Mouse (Mus musculus) hindbrain, embryonic 14.5 days (tissue): ENCODE results near the gene Hrh2. TPM values are rescaled to one million over a fixed set of nuclear protein-coding genes. Genes with fewer than 3 reads are reported as not detected.

Experiments used
- ATAC-seq: fragments of 200-750 bp; cut with Nextera tagmentation; 2 replicates; pipeline ENCODE4 v1.8.0; 2017; ENCODE audit warnings: moderate number of reproducible peaks, mild to moderate bottlenecking, moderate TSS enrichment, moderate library complexity; ENCODE audit not compliant: low FRiP score
- DNase-seq: peaks from one replicate; pipeline ENCODE4 v3.0.0-alpha.2; 2015; ENCODE audit warnings: low spot score
- H3K27ac ChIP-seq: fragments of 300-500 bp; sonication (generic); 2 replicates; pipeline ENCODE4 v1.5.1; 2014; ENCODE audit warnings: mild to moderate bottlenecking, moderate library complexity
- H3K27me3 ChIP-seq: fragments of 300-500 bp; sonication (generic); 2 replicates; pipeline ENCODE4 v1.6.1; 2014; ENCODE audit warnings: mild to moderate bottlenecking, low read length, mixed read lengths; ENCODE audit not compliant: control insufficient read depth, insufficient read depth
- H3K36me3 ChIP-seq: fragments of 300-500 bp; sonication (generic); replicated peaks from 2 replicates; pipeline ENCODE4 v1.6.1; 2014; ENCODE audit not compliant: control insufficient read depth, insufficient read depth
- H3K4me1 ChIP-seq: fragments of 300-500 bp; sonication (generic); replicated peaks from 2 replicates; pipeline ENCODE4 v1.6.1; 2014; ENCODE audit warnings: antibody characterized with exemption, low read length, mixed read lengths; ENCODE audit not compliant: control insufficient read depth, insufficient read depth
- H3K4me2 ChIP-seq: fragments of 300-500 bp; sonication (generic); replicated peaks from 2 replicates; pipeline ENCODE4 v1.6.1; 2014; ENCODE audit warnings: mild to moderate bottlenecking, moderate library complexity
- H3K4me3 ChIP-seq: fragments of 300-500 bp; sonication (generic); replicated peaks from 2 replicates; pipeline ENCODE4 v1.5.1; 2014; ENCODE audit warnings: mild to moderate bottlenecking, low read length
- H3K9ac ChIP-seq: fragments of 300-500 bp; sonication (generic); 2 replicates; pipeline ENCODE4 v1.6.1; 2014
- H3K9me3 ChIP-seq: fragments of 300-500 bp; sonication (generic); 2 replicates; pipeline ENCODE4 v1.6.1; 2016; ENCODE audit warnings: low read length; ENCODE audit not compliant: control insufficient read depth
- WGBS: fragments of 180-500 bp; shearing (Covaris S2); extraction: QIAGEN DNeasy Blood & Tissue Kit; methylation state at CpG from one replicate; pipeline ENCODE4 v1.1.7; 2014; 5-methylcytosine and 5-hydroxymethylcytosine counted together
- polyA plus RNA-seq: library from polyadenylated mRNA; unstranded; fragments of >200 nt; fragmentation: Nextera tagmentation; extraction: Ambion mirVana; gene quantifications from 2 replicates; pipeline ENCODE4 v1.2.1, GENCODE M21; 2014

The Hrh2 gene
- polyA plus RNA-seq, 1 experiment from 2014 or later, result 0.76 TPM

GRCm38 (mm10) chr13:54205195-54205594 is 13.3 kb downstream of the Hrh2 start:
- no peaks in the 10 kb centered on the region for H3K9me3 ChIP-seq

GRCm38 (mm10) chr13:54206140-54206753 is 14.3 kb downstream of the Hrh2 start:
- no peaks in the 10 kb centered on the region for H3K27me3 ChIP-seq
- no peaks in the 10 kb centered on the region; the same call in 1 of the 2 replicates for H3K4me1 ChIP-seq
- H3K9me3 ChIP-seq, result no peaks in the 10 kb centered on the region
- H3K36me3 ChIP-seq, result no peaks in the 10 kb centered on the region
- H3K9ac ChIP-seq, result no peak overlapping the region
- no peak overlapping the region for H3K4me2 ChIP-seq
- H3K4me3 ChIP-seq, result no peak overlapping the region
- no peak for DNase-seq
- ATAC-seq, result no peak
- H3K27ac ChIP-seq, result no peak overlapping the region
- WGBS, result 54% methylated on average over 9 of the region's 9 CpGs

More at GRCm38 (mm10) chr13:54205195-54205594, 13.3 kb downstream of the Hrh2 start:
- no peak for DNase-seq
- H3K4me3 ChIP-seq, result no peak overlapping the region
- H3K36me3 ChIP-seq, result no peaks in the 10 kb centered on the region
- WGBS, result 86% methylated on average over 7 of the region's 7 CpGs
- H3K4me1 ChIP-seq, result no peaks in the 10 kb centered on the region
- no peaks in the 10 kb centered on the region for H3K27me3 ChIP-seq
- H3K27ac ChIP-seq, result no peak overlapping the region
- no peak for ATAC-seq
- H3K4me2 ChIP-seq, result no peak overlapping the region
- no peak overlapping the region for H3K9ac ChIP-seq

- Histone ChIP-seq H3K9ac (no peak overlapping the region), H3K4me1 (peaks cover 14% of the 10 kb centered on the region), H3K27ac (no peak overlapping the region), H3K4me2 (no peak overlapping the region), H3K9me3 (no peaks in the 10 kb centered on the region; the same call in 1 of the 2 replicates), H3K36me3 (no peaks in the 10 kb centered on the region), H3K4me3 (no peak overlapping the region), H3K27me3 (no peaks in the 10 kb centered on the region)
- no peak for DNase-seq
- 54% methylated on average over 8 of the region's 8 CpGs for WGBS
- no peak for ATAC-seq
Measured at GRCm38 (mm10) chr13:54209476-54210253, 17.7 kb downstream of the Hrh2 start.

- DNase-seq, result peak; percentile 79
- 21% methylated on average over 10 of the region's 10 CpGs for WGBS
- H3K4me1 ChIP-seq, result peaks cover 14% of the 10 kb centered on the region
- H3K4me3 ChIP-seq, result no peak overlapping the region
- H3K36me3 ChIP-seq, result no peaks in the 10 kb centered on the region
- H3K27ac ChIP-seq, result peak overlapping the region; percentile 83
- no peaks in the 10 kb centered on the region; the same call in 1 of the 2 replicates for H3K9me3 ChIP-seq
- no peaks in the 10 kb centered on the region for H3K27me3 ChIP-seq
- no peak overlapping the region for H3K9ac ChIP-seq
- ATAC-seq, result peak; percentile 91
- peak overlapping the region; percentile 8 for H3K4me2 ChIP-seq
Measured at GRCm38 (mm10) chr13:54211528-54212488, 19.9 kb downstream of the Hrh2 start.

DNA sequence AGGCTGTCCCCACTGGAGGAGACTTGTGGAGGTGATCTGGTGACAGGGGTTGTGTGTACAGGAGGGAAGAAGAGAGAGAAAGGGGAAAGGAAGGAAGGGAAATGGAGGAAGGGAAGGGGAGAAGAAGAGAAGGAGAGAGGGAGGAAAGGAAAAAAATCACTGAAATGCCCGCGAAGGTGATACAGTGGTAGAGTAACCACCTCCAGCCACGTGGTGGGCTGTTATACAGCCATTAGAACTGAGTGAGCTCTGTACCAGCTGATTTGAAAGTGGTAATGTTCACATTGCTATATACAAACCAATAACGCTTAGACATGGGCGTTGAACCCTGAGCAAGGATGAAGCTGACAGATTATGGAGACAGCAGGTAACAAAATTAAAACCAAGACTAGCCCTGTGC is 20.6 kb downstream of the Hrh2 start:
- DNase-seq (no peak), ATAC-seq (no peak; the same call in 1 of the 2 replicates)
- H3K4me2 ChIP-seq, result peak overlapping the region; percentile 8
- 42% methylated on average over 5 of the region's 5 CpGs for WGBS
- no peaks in the 10 kb centered on the region for H3K36me3 ChIP-seq
- H3K4me1 ChIP-seq, result peaks cover 14% of the 10 kb centered on the region
- peak overlapping the region; percentile 83 for H3K27ac ChIP-seq
- H3K4me3 ChIP-seq, result no peak overlapping the region
- H3K9me3 ChIP-seq, result no peaks in the 10 kb centered on the region; the same call in 1 of the 2 replicates
- no peaks in the 10 kb centered on the region for H3K27me3 ChIP-seq
- no peak overlapping the region; the same call in 1 of the 2 replicates for H3K9ac ChIP-seq

GRCm38 (mm10) chr13:54215266-54215665 is 23.3 kb downstream of the Hrh2 start:
- Histone ChIP-seq H3K4me2 (no peak overlapping the region), H3K36me3 (no peaks in the 10 kb centered on the region), H3K4me1 (peaks cover 14% of the 10 kb centered on the region), H3K9ac (no peak overlapping the region), H3K27ac (no peak overlapping the region), H3K27me3 (no peaks in the 10 kb centered on the region), H3K4me3 (no peak overlapping the region), H3K9me3 (no peaks in the 10 kb centered on the region; the same call in 1 of the 2 replicates)
- no peak for DNase-seq
- ATAC-seq, result no peak
- 51% methylated on average over 5 of the region's 5 CpGs for WGBS

DNA sequence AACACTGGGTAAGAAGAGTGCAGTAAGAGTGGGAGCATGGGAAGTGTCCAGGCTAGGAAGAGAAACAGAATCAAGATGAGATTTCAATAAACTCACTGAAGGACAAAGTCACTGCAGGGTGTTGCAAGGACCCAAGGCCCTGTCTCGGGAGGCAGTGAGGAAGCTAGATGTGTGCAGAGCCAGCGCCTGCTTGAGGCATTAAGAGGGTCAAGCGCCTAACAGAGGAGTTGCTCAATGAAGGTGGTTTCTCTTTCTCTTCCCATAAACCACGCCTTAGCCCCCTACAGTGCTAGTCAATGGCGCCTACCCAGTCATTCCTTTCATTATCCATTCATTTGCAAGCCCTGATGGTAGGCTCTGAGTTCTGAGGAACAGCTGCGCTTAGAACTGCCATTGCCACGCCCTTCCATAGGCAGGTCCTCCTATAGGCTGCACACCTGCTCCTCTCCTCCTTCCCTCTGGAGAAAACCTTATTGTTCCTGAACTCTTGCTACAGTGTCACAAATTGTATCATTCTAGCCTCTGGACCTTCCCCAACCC is 23.9 kb downstream of the Hrh2 start:
- no peaks in the 10 kb centered on the region; the same call in 1 of the 2 replicates for H3K9me3 ChIP-seq
- H3K27me3 ChIP-seq, result no peaks in the 10 kb centered on the region
- ATAC-seq (no peak), DNase-seq (no peak)
- H3K36me3 ChIP-seq, result no peaks in the 10 kb centered on the region
- no peak overlapping the region for H3K4me2 ChIP-seq
- no peak overlapping the region for H3K27ac ChIP-seq
- no peak overlapping the region for H3K4me3 ChIP-seq
- WGBS, result 30% methylated on average over 7 of the region's 7 CpGs
- H3K4me1 ChIP-seq, result peaks cover 14% of the 10 kb centered on the region
- H3K9ac ChIP-seq, result no peak overlapping the region

- Histone ChIP-seq H3K4me2 (no peak overlapping the region), H3K27ac (no peak overlapping the region), H3K36me3 (no peaks in the 10 kb centered on the region), H3K4me1 (no peaks in the 10 kb centered on the region), H3K4me3 (no peak overlapping the region), H3K27me3 (no peaks in the 10 kb centered on the region), H3K9ac (no peak overlapping the region), H3K9me3 (no peaks in the 10 kb centered on the region; the same call in 1 of the 2 replicates)
- WGBS, result 91% methylated on average over 1 of the region's 1 CpGs
- no peak for ATAC-seq
- DNase-seq, result no peak
Measured at GRCm38 (mm10) chr13:54218341-54218740, 26.4 kb downstream of the Hrh2 start.
